Mouse (Mus musculus) heart, adult 2 months (tissue): ENCODE measurements at regions not wholly inside any gene's neighbourhood (a gene's known extent, or its start where the extent isn't known, plus 50 kb on each side); places are given as distances from the start of the nearest gene placed in this dataset.

Source experiments
- CTCF ChIP-seq: fragments of 200-600 bp; IDR thresholded peaks from 2 replicates; pipeline ENCODE4 v1.8.1; 2022; ENCODE audit warnings: antibody characterized with exemption, mild to moderate bottlenecking, moderate library complexity
- EP300 ChIP-seq: fragments of 200-500 bp; IDR thresholded peaks from 2 replicates; pipeline ENCODE4 v1.6.1; 2011; ENCODE audit warnings: low read depth, low read length, control low read depth; ENCODE audit not compliant: insufficient read depth
- POLR2A ChIP-seq: fragments of 200-500 bp; IDR thresholded peaks from 2 replicates; pipeline ENCODE4 v1.6.1; 2011; ENCODE audit warnings: mild to moderate bottlenecking, low read depth, low read length, control low read depth; ENCODE audit not compliant: insufficient read depth

DNA sequence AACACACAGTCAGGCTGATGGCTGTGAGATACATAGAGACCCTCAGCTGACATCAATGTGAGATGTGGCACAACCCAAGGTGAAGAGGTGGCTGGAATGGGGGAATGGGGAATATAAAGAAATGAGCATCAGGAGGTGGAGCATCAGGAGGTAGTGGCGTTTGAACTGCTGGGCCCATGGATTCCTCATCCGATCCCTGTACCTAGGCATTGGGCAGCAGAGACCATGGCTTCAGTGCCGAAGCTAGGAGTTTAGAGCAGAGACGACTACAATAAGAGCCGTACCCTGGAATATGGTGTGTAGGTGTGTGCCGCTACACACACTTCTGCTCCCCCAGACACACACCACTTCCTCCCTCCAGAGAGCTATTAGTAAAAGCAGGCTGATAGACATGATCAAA is 82.9 kb upstream of the Mrps22 start:
- TF ChIP-seq CTCF (no peak), POLR2A (no peak), EP300 (no peak)
